9 mouse cellular contexts compared by ENCODE assay signal in genomic region chr8:9369201-9369600, GRCm38 (mm10).
DNase-seq lines count a peak whose midpoint lies in the region.
"Had no signal": no experiment of that assay in that cellular context is flagged by ENCODE, and none has a peak within 500 bp of the region (broad histone marks: within the 10 kb centered on the region; RNA-seq: fewer than 3 reads in every experiment).

No protein-coding gene starts in this region.

- intact Hi-C loops in heart, postnatal 10 days (cut with DNase I): no loop called here

- DNase-seq in cerebellum, adult 11 months: peak; percentile 16
- peak; percentile 29 to 33 for DNase-seq in cerebellum, adult 18-20 months
- peak; percentile 55 to 65 for DNase-seq in cerebellum, postnatal 10 days
- no peak for DNase-seq in spleen, postnatal 4 days (ENCODE audit: low spot score in 2 of 2)
- no peak for DNase-seq in heart, postnatal 10 days
- no peak for DNase-seq in thymus, adult 18-20 months
- DNase-seq: adrenal gland, adult 8-10 months; gastrocnemius, postnatal 36 days; kidney, adult 18-20 months had no signal

Comparison
In these comparisons a context has a peak if more than half of its experiments do, and no peak if none do; other contexts are left out.
1. DNase-seq: peak in cerebellum, adult 11 months (single experiment), cerebellum, adult 18-20 months (2 of 2) and cerebellum, postnatal 10 days (2 of 2); none in spleen, postnatal 4 days (0 of 2), heart, postnatal 10 days (0 of 2) and thymus, adult 18-20 months (0 of 2).